Mouse (Mus musculus): ENCODE data around the gene Lifr. TPM values are rescaled to one million over a fixed set of nuclear protein-coding genes. Genes with fewer than 3 reads are reported as not detected.

Gene Lifr
- polyA plus RNA-seq, 1 experiment: 39.2 TPM

DNA sequence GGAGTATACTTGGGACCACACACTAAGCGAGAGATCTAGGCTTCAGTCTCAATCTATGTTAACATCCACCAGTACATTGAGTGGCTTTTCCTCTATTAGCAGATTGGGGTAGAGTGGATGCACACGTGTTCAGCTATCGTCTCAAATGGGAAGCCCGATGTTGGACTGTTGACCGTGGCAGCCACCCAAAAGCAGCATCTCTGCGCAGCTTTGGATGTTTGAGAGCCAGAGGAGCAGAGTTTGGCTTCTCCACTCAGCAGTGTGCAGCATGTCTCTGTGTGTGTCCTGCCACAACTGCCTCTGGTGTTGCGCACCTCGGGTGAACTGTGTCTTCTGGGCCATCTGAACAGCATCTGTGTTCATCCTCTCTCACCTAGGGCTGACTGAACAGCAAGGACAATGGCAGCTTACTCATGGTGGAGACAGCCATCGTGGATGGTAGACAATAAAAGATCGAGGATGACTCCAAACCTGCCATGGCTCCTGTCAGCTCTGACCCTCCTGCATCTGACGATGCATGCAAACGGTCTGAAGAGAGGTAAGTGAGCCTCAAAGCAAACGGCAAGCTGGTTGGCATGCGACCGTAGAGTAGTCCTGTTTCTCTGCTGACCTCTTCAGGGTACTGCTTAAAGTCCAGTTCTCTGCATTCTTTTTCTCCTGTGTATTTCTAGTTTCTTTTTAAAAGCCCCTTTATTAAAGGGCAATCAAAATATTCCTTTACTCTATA is 63.8 kb downstream of the Lifr start:
- H3K27me3 ChIP-seq (ENCODE audit: control insufficient read depth, insufficient read depth, low read length): no peaks in the 10 kb centered on the region
- 79% methylated on average over 15 of the region's 15 CpGs for WGBS
- no peak for DNase-seq
- no peaks in the 10 kb centered on the region for H3K36me3 ChIP-seq (ENCODE audit: control insufficient read depth, insufficient read depth, low read length)
- no peak overlapping the region for H3K27ac ChIP-seq (ENCODE audit: control insufficient read depth, insufficient read depth, low read length)
- H3K4me3 ChIP-seq (ENCODE audit: control insufficient read depth, insufficient read depth, low read length): no peak overlapping the region
- H3K4me1 ChIP-seq (replicated peaks; ENCODE audit: control insufficient read depth, insufficient read depth, low read length): no peaks in the 10 kb centered on the region
- TF ChIP-seq CTCF (IDR thresholded peaks at IDR 0.05; ENCODE audit: borderline replicate concordance, control insufficient read depth, extremely low read depth, insufficient read depth, low read length, poor library complexity): no peak
- no peak for TF ChIP-seq POLR2A (IDR thresholded peaks at IDR 0.05; ENCODE audit: control insufficient read depth, extremely low read depth, insufficient read depth, low read length, poor library complexity)

GRCm38 (mm10) chr15:7154737-7155090 is 64.3 kb downstream of the Lifr start:
- Histone ChIP-seq H3K4me3 (ENCODE audit: control insufficient read depth, insufficient read depth, low read length) (no peak overlapping the region), H3K36me3 (ENCODE audit: control insufficient read depth, insufficient read depth, low read length) (no peaks in the 10 kb centered on the region), H3K27ac (ENCODE audit: control insufficient read depth, insufficient read depth, low read length) (no peak overlapping the region), H3K27me3 (ENCODE audit: control insufficient read depth, insufficient read depth, low read length) (no peaks in the 10 kb centered on the region), H3K4me1 (replicated peaks; ENCODE audit: control insufficient read depth, insufficient read depth, low read length) (no peaks in the 10 kb centered on the region)
- no peak for TF ChIP-seq CTCF (IDR thresholded peaks at IDR 0.05; ENCODE audit: borderline replicate concordance, control insufficient read depth, extremely low read depth, insufficient read depth, low read length, poor library complexity)
- TF ChIP-seq POLR2A (IDR thresholded peaks at IDR 0.05; ENCODE audit: control insufficient read depth, extremely low read depth, insufficient read depth, low read length, poor library complexity): no peak
- no peak for DNase-seq
- 27% methylated on average over 7 of the region's 7 CpGs for WGBS

DNA sequence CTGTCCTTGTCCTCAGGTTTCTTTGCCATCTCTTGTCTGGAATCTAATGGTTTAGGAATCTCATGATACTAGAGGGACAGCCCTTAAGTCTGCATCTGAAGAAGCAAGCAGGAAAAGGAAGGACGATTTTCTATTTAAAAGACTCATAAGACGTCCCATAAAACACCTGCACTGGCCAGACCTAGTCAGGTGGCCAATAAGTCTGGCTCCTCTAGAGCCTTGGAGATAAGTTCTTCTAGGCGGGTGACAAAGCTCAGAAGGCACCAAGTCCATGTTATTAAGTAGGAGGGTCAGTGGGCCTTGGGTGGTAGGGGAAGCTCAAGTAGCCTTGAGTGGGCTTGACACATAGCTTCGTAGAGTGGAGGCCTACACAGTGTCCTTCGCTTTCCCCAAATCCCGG is 67.2 kb downstream of the Lifr start:
- Histone ChIP-seq H3K27me3 (ENCODE audit: control insufficient read depth, insufficient read depth, low read length) (no peaks in the 10 kb centered on the region), H3K27ac (ENCODE audit: control insufficient read depth, insufficient read depth, low read length) (no peak overlapping the region), H3K4me3 (ENCODE audit: control insufficient read depth, insufficient read depth, low read length) (no peak overlapping the region), H3K4me1 (replicated peaks; ENCODE audit: control insufficient read depth, insufficient read depth, low read length) (no peaks in the 10 kb centered on the region), H3K36me3 (ENCODE audit: control insufficient read depth, insufficient read depth, low read length) (no peaks in the 10 kb centered on the region)
- no peak for TF ChIP-seq CTCF (IDR thresholded peaks at IDR 0.05; ENCODE audit: borderline replicate concordance, control insufficient read depth, extremely low read depth, insufficient read depth, low read length, poor library complexity)
- no peak for TF ChIP-seq POLR2A (IDR thresholded peaks at IDR 0.05; ENCODE audit: control insufficient read depth, extremely low read depth, insufficient read depth, low read length, poor library complexity)
- DNase-seq: no peak
- 94% methylated on average over 6 of the region's 6 CpGs for WGBS

DNA sequence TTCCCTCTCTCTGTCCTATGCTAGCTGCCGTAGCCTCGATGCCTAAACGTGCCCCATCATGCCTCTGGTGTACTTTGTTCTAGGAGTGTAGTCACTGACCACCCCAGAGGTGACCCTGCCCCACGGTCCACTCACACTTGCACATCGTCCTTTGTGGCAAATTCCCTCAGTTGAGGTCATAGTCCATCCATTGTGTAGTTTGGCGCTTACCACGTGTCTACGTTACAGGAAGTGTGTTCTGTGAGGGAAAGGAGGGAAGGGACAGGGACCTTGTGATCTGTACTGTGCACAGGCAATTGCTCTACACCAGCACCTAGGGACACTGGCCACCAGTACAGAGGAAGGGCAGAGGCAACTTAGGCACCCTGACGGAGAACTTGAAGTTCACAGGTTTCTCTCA is 69.5 kb downstream of the Lifr start:
- H3K36me3 ChIP-seq (ENCODE audit: control insufficient read depth, insufficient read depth, low read length): no peaks in the 10 kb centered on the region
- no peaks in the 10 kb centered on the region for H3K27me3 ChIP-seq (ENCODE audit: control insufficient read depth, insufficient read depth, low read length)
- no peak overlapping the region for H3K4me3 ChIP-seq (ENCODE audit: control insufficient read depth, insufficient read depth, low read length)
- TF ChIP-seq POLR2A (IDR thresholded peaks at IDR 0.05; ENCODE audit: control insufficient read depth, extremely low read depth, insufficient read depth, low read length, poor library complexity): no peak
- no peak for TF ChIP-seq CTCF (IDR thresholded peaks at IDR 0.05; ENCODE audit: borderline replicate concordance, control insufficient read depth, extremely low read depth, insufficient read depth, low read length, poor library complexity)
- 90% methylated on average over 9 of the region's 9 CpGs for WGBS
- no peaks in the 10 kb centered on the region for H3K4me1 ChIP-seq (replicated peaks; ENCODE audit: control insufficient read depth, insufficient read depth, low read length)
- no peak overlapping the region for H3K27ac ChIP-seq (ENCODE audit: control insufficient read depth, insufficient read depth, low read length)
- no peak for DNase-seq

- 96% methylated on average over 8 of the region's 8 CpGs for WGBS
- Histone ChIP-seq H3K36me3 (ENCODE audit: control insufficient read depth, insufficient read depth, low read length) (no peaks in the 10 kb centered on the region), H3K4me3 (ENCODE audit: control insufficient read depth, insufficient read depth, low read length) (no peak overlapping the region), H3K4me1 (replicated peaks; ENCODE audit: control insufficient read depth, insufficient read depth, low read length) (no peaks in the 10 kb centered on the region), H3K27me3 (ENCODE audit: control insufficient read depth, insufficient read depth, low read length) (no peaks in the 10 kb centered on the region), H3K27ac (ENCODE audit: control insufficient read depth, insufficient read depth, low read length) (no peak overlapping the region)
- TF ChIP-seq CTCF (IDR thresholded peaks at IDR 0.05; ENCODE audit: borderline replicate concordance, control insufficient read depth, extremely low read depth, insufficient read depth, low read length, poor library complexity) (no peak), POLR2A (IDR thresholded peaks at IDR 0.05; ENCODE audit: control insufficient read depth, extremely low read depth, insufficient read depth, low read length, poor library complexity) (no peak)
- DNase-seq: no peak
These were observed 69.9 kb downstream of the Lifr start for GRCm38 (mm10) chr15:7160321-7160720.

DNA sequence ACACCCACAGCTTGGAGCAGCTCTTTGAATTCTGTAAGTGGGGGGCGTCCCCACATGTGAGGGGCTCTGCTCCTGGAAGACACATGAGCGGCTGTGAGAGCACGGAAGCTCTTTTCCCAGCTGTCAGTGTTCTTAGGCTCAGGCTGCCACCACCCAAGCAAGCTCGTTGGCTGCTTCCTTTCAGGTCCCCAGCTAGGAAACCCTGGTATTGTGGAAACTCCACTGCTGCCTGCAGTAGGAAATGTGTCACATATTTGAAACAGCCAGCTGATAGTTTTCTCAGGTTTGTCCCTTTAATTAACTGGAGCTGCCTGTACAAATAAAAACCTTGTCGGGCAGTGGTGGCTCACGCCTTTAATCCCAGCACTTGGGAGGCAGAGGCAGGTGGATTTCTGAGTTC is 73.4 kb downstream of the Lifr start:
- no peaks in the 10 kb centered on the region for H3K36me3 ChIP-seq (ENCODE audit: control insufficient read depth, insufficient read depth, low read length)

GRCm38 (mm10) chr15:7166735-7167134 is 76.3 kb downstream of the Lifr start:
- WGBS: 95% methylated on average over 9 of the region's 9 CpGs
- no peaks in the 10 kb centered on the region for H3K27me3 ChIP-seq (ENCODE audit: control insufficient read depth, insufficient read depth, low read length)
- no peaks in the 10 kb centered on the region for H3K4me1 ChIP-seq (replicated peaks; ENCODE audit: control insufficient read depth, insufficient read depth, low read length)
- no peak overlapping the region for H3K4me3 ChIP-seq (ENCODE audit: control insufficient read depth, insufficient read depth, low read length)
- H3K27ac ChIP-seq (ENCODE audit: control insufficient read depth, insufficient read depth, low read length): no peak overlapping the region
- H3K36me3 ChIP-seq (ENCODE audit: control insufficient read depth, insufficient read depth, low read length): no peaks in the 10 kb centered on the region
- no peak for DNase-seq
- TF ChIP-seq CTCF (IDR thresholded peaks at IDR 0.05; ENCODE audit: borderline replicate concordance, control insufficient read depth, extremely low read depth, insufficient read depth, low read length, poor library complexity) (no peak), POLR2A (IDR thresholded peaks at IDR 0.05; ENCODE audit: control insufficient read depth, extremely low read depth, insufficient read depth, low read length, poor library complexity) (no peak)

More for the DNA sequence above, 73.4 kb downstream of the Lifr start:
- WGBS: 84% methylated on average over 6 of the region's 6 CpGs
- DNase-seq: no peak
- no peaks in the 10 kb centered on the region for H3K4me1 ChIP-seq (replicated peaks; ENCODE audit: control insufficient read depth, insufficient read depth, low read length)
- H3K27me3 ChIP-seq (ENCODE audit: control insufficient read depth, insufficient read depth, low read length): no peaks in the 10 kb centered on the region
- H3K27ac ChIP-seq (ENCODE audit: control insufficient read depth, insufficient read depth, low read length): no peak overlapping the region
- no peak for TF ChIP-seq POLR2A (IDR thresholded peaks at IDR 0.05; ENCODE audit: control insufficient read depth, extremely low read depth, insufficient read depth, low read length, poor library complexity)
- TF ChIP-seq CTCF (IDR thresholded peaks at IDR 0.05; ENCODE audit: borderline replicate concordance, control insufficient read depth, extremely low read depth, insufficient read depth, low read length, poor library complexity): no peak
- no peak overlapping the region for H3K4me3 ChIP-seq (ENCODE audit: control insufficient read depth, insufficient read depth, low read length)

All from thymus, adult 2 months (tissue).